Mouse (Mus musculus): Measurements from ENCODE around the gene 0610030E20Rik.

Gene 0610030E20Rik

DNA sequence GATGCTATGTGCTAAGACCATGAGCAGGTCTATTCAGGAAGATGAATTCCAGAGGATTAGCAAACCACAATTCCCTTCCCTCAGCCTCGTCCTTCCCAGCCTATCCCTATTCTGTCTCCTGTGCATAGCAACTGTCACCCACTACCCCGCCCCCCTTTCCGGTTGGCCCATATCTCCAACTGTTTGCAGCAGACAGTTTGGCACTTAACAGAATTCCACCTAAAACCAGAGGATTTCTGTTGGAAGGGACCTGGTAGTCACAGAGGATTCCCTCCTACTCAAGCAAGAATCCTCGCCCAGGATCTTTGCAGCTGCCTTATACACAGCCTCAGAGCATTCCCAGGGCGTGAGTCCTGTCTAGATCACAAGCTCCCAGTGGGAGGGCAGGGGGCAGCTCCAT lies 24.0 kb downstream of the 0610030E20Rik start:
- DNase-seq, result no peak

DNA sequence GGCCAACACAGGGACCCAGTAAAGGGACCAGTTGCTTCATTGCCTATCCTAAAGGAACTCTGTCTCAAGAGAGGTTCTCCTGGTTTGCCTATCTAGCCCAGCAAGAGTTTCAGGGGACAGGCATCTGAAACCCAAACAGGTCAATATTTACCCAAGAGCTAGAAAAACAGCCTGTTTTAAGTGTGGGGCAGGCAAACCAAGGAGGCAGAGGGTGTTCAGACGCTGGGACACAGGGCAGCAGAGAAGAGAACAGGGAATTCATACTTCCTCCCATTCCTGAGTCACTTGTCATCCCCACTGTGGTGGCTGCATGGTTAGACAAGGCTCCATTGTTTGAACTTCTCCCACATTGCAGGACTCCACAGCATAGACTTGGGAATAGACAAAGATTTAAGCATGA lies 24.5 kb downstream of the 0610030E20Rik start:
- DNase-seq, result no peak

- DNase-seq, result no peak
These were observed 26.1 kb downstream of the 0610030E20Rik start for GRCm38 (mm10) chr6:72373184-72373583.

- no peak for DNase-seq
These were observed 27.1 kb downstream of the 0610030E20Rik start for GRCm38 (mm10) chr6:72374206-72374605.

- DNase-seq, result peak; percentile 40 to 46
These were observed 27.9 kb downstream of the 0610030E20Rik start for GRCm38 (mm10) chr6:72374820-72375563.

DNA sequence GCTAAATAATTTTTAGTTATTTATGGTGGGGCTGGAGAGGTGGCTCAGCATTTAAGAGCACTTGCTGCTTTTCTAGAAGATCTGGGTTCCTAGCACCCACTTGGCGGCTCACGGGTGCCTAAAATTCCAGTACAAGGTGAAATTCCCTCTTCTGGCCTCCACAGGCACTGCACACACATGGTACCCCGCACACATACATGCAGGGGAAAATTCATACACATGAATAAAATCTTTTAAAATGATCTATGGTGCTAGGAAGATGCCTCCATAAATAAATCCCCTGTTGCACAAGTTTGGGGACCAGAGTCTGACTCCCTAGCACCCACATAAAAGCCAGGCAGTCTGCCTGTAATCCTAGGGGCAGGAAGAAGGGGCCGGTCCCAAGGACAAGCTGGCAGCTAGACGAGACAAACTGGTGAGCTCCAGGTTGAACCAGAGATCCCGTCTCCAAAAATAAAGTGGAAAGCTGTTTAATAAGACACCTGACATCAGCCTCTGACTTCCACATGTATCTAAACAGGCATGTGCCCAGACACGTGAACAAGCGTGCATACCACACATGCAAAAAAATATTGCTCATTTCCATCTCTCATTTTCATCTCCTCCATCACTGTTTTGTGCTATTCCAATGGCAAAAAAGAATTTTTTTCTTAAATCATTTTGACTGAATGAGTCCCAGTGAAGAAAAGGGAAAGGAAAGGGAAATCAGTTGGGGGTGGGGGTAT lies 31.6 kb downstream of the 0610030E20Rik start:
- no peak for DNase-seq

DNA sequence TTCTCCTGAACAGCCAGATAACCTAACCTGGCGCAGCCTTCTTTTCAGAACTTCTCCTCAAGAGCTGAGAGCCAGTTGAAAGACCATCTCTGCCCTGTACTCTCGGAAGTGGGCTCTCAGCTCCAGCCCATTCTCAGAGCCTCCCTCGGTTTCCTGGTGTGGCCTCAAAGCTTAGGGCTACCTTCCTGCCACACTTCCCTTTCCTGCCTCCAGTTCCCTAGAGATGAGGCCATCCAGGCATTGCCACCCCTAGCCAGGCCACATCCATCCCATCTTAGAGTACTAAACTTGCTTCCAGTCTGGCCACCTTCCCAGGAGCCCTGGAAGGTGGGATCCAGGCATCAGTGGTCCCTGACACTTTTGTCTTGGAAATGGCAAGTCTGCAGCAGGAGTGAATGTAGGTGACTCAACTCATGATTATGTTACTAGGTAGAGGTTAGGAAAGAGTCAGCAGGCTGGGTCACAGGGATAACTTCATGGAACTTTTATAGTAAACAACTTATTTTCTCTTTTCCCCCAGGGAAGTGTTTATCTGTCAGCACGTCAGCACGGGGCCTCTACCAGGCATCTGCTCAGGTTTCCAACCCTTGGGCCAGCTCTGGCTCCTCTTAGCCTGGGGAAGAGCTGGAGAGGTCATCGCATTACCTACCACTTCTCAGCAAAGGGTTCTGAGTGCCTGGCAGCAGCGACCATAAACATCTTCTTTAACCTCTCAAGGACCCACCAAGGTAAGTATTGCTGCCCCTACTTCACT lies 32.4 kb downstream of the 0610030E20Rik start:
- DNase-seq, result peak in 1 of 2 experiments; percentile 19

- DNase-seq, result peak; percentile 92 to 93
These were observed 33.1 kb downstream of the 0610030E20Rik start, which contains the start of gene Vamp5 for GRCm38 (mm10) chr6:72380131-72380770. TSS of gene Vamp5 (minus strand) at chr6:72380468.

DNA sequence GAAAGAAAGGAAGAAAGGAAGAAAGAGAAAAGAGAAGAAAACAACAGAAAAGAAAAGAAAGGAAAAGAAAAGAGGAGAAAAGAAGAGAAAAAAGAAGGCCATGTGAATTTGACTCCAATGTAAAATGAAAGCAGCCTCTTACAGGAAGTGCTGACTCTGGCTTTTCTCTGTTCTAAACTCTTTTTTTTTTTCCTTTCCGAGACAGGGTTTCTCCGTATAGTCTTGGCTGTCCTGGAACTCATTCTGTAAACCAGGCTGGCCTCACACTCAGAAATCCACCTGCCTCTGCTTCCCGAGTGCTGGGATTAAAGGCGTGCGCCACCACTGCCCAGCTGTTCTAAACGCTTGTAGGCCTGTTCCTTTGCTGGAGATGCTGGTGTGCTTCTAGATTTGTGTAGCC lies 35.4 kb downstream of the 0610030E20Rik start:
- no peak for DNase-seq

DNA sequence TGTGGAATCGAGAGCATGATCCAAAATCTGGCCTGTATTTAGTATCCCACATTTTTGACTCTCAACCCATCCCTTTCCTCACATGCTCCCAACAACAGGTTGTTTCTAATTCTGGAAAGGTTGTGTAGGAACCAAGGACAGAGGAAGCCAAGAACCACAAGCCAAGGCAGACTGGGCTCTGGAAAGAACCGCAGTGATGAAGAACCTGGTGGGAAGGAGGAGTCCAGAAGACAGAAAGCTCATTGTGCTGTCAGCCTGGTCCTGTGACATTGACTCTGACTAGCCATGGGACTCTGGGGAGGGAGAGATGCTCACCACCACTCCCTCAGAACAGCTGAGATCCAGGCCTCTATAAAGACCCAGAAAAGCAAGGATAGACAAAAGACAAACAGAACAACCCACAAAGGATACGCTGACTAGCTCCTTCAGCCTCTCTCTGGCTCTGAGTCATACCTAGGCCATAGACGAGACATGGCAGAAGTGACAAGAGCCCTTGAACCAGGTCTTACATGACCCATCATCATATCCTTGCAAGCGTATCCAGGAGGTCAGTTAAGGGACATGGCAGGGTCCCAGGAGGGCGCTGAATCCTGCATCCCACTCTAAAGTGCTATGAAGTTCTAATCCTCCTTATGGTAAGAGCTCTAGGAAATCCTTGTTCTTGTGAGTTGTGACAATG lies 36.2 kb downstream of the 0610030E20Rik start:
- DNase-seq, result no peak

DNA sequence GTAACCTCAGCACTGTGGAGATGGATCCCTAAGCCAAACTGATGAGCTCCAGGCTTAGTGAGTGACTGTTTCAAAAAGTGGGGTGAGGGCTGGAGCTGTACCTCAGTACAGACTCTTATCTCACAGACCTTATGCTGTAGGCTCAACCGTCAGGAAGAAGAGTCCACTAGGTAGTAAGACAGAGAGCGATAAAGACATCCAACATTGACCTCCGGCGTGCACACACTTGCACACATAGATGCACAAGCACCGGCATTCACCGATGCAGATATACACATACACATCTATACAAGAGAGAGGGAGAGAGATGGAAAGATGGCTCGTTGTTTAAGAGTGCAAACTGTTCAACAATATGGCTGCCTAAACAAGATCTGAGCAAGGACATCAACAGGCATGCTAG lies 36.8 kb downstream of the 0610030E20Rik start:
- no peak for DNase-seq

DNA sequence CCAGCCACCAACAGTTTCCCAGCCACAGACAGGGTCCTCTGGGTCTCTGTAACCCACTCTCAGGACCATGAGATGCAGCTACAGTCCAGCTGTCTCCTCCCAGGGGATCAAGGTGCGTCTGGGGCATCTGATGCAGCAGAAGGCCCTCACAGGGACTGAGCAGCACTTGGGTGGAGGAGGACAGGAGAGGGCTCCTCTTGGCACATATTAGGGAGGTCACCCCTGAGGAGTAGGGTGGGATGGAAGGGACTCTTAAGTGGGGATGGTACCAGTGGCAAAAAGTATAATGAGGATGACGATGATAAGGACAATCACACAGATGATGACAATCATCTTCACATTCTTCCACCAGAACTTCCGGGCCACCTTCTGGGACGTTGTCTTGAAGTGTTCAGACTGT lies 38.1 kb downstream of the 0610030E20Rik start:
- no peak for DNase-seq

DNA sequence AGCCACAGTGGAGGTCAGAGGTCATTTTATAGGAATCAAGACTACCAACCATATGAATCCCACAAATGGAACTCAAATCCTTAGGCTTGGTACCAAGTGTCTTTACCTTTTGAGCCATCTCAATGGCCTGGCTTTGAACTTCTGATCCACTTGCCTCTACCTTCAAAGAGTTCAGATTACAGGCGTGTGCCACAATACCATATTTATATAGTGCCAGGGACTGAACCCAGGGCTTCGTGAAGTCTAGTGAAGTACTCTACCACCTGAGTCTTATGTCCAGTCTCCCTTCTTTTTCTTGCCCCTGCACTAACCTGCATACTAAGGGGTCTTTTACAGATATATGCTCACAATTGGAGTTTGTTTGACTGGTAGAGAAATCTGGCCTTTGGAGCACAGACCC lies 39.4 kb downstream of the 0610030E20Rik start:
- no peak for DNase-seq

GRCm38 (mm10) chr6:72387816-72388215 lies 40.7 kb downstream of the 0610030E20Rik start:
- no peak for DNase-seq

GRCm38 (mm10) chr6:72388266-72388665 lies 41.1 kb downstream of the 0610030E20Rik start:
- no peak for DNase-seq

GRCm38 (mm10) chr6:72388791-72389329 lies 41.7 kb downstream of the 0610030E20Rik start:
- no peak for DNase-seq

- peak in 1 of 2 experiments; percentile 77 for DNase-seq
These were observed 42.4 kb downstream of the 0610030E20Rik start for GRCm38 (mm10) chr6:72389471-72389940.

DNA sequence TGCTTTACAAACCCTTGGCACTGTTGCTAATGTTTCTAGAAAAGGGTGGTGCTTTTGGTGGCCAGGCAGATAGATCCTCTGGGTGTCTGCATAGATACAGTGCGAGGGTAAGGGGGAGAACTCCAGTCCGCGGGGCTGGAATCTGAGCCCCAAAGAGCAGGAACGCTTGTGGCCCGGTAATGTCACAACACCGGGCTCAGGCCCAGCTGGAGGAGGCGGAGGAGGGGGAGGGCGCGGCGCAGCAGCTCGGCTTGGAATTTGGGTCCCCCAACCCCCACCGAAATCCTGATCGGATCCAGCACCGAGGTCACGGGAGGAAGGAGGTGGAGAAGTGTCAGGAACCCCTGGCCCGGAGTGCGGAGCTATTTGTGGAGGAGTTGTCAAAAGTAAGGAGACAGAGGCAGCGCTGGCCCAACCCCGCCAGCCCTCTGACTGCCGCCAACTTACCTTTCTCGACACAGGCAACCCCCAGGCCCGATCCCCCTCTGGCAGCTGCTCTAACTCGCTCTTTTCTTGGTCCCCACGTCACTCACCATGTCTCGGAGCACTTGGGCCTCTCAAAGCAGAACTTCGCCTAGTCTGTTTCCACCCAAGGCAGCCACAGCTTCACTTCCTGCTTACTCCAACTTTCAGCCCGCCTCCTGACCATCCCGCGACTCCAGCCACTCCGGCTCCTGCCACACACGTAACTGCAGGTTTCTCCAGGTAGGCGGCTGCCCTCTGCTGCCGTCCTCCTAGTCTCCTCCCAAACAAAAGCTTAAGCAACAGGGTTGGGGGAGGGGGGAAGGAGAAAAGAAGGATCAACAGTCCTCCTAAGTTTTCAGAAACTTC lies 43.0 kb downstream of the 0610030E20Rik start, which contains the start of gene Vamp8:
Gene Vamp8 (minus strand): TSS at position 763 of the 831 bp plus-strand sequence.
- peak; percentile 74 to 76 for DNase-seq

DNA sequence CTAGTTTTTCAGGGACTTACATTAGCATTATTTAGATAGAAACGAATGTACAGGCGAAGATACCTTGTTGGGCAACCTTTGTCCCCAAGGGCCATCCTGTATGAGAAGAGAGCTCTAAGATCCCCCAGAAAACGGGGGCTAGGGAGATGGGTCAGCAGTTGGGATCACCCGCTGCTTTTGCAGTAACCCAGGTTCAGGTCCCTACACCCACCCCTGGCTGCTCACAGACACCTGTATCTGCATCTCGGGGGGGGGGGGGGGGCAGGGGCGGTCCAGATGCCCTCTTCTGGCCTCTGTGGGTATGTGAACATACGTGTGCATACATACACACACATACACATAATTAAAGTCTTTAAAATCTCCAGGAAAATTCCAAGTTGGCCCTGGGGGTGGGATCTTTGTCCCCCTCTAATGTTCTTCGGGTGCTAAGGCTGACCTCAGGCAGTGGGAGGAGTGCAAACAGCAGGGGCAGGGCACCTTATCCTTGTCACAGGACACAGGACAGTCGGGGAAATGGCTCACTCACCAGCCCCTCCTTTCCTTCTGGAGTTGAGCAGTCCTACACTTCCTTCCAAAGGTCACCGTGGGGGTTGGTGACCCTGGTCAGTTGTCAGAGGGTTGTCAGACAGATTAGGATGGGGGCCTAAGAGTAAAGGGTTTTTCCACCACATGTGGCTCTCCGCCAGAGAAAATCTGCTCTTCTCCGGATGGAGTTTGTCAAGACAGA lies 43.8 kb downstream of the 0610030E20Rik start:
- peak; percentile 46 to 55 for DNase-seq

- DNase-seq, result no peak
These were observed 45.2 kb downstream of the 0610030E20Rik start for GRCm38 (mm10) chr6:72392341-72392740.

Measured in B cell, adult 2 months (primary cell).